Mouse (Mus musculus) brain, embryonic 14.5 days (tissue): ENCODE results near the gene Fau.

ENCODE experiments used
- CTCF ChIP-seq: fragments of 200-500 bp; IDR thresholded peaks from 2 replicates; pipeline ENCODE4 v1.5.1; 2012; ENCODE audit warnings: inconsistent platforms, mild to moderate bottlenecking, moderate library complexity, borderline replicate concordance; ENCODE audit not compliant: insufficient read depth, insufficient read length; ENCODE audit errors: extremely low read depth
- POLR2A ChIP-seq: fragments of 200-500 bp; IDR thresholded peaks from 2 replicates; pipeline ENCODE4 v1.6.1; 2012; ENCODE audit warnings: mild to moderate bottlenecking, inconsistent platforms, borderline replicate concordance; ENCODE audit not compliant: poor library complexity, insufficient read depth, insufficient read length, severe bottlenecking; ENCODE audit errors: extremely low read depth

DNA sequence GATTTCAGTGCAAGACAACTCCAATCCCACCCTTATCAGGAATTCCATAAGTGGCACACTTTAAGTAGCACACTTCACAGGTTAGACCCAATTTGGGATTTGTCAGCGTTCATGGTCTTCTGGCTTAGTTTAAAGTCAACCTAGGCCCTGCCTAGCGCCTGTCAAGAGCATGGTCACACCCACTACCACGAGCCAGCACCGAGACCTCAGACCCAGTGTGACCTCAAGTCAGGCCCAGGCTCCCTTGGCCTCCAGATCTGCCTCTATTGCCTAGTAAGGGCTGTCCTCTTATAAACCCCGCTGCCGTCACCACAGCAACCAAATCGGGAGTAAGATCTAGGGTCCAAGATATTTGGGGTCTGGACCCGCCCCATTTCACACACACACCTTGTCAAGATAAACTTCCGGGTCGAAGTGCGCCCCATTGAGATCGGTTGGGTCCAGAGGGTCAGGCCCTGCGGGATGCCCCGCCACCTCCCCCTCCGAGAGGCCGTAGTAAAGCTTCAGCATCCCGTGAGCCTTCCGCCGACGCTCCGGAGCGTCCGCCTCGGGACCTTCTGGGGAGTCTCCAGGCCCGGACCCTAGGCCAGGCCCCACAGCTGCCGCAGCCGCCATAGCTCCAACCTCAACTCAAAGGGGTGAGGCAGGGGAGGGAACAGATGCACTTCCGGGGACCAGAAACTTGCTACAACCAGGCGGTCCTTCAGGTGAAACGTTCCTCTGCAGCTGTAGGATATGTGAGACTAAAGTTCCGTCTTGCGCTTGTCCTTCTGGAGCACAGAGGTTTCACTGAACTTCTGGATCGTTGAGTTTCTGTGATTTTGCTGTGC, 19.1 kb downstream of the Fau start, which contains the start of gene Vps51:
- TF ChIP-seq CTCF (no peak), POLR2A (no peak)
